In genomic region chr9:70331727-70332335, GRCm38 (mm10) we compare ENCODE assay signal across 14 mouse cellular contexts.
A peak's percentile ranks its signal among the peaks of the same experiment; 100 is the strongest.
DNase-seq lines count a peak whose midpoint lies in the region; ATAC-seq lines count a peak whose summit lies in the region.
"Had no signal": no experiment of that assay in that cellular context is flagged by ENCODE, and none has a peak within 500 bp of the region (broad histone marks: within the 10 kb centered on the region; RNA-seq: fewer than 3 reads in every experiment).

No protein-coding gene starts in this region.

- ATAC-seq in limb, embryonic 11.5 days (ENCODE audit: insufficient number of reproducible peaks, low FRiP score, low TSS enrichment, low read depth): no peak
- ATAC-seq in kidney, embryonic 14.5 days (ENCODE audit: low FRiP score, low TSS enrichment): peak; percentile 66; the same call in 1 of the 2 replicates
- peak; percentile 85 for ATAC-seq in limb, embryonic 15.5 days (ENCODE audit: insufficient number of reproducible peaks, low FRiP score, low TSS enrichment, low read depth)
- ATAC-seq: hindbrain, embryonic 16.5 days had no signal

- DNase-seq in limb, embryonic 11.5 days (ENCODE audit: low spot score): peak; percentile 49
- DNase-seq in limb, embryonic 10.5 days (ENCODE audit: low spot score): no peak
- DNase-seq in ovary, postnatal 36 days (ENCODE audit: low spot score): peak; percentile 70
- no peak for DNase-seq in frontal cortex, postnatal 10 days (ENCODE audit: low spot score in 2 of 2)
- DNase-seq in thymus, postnatal 25 days: no peak
- DNase-seq: cerebellum, adult 9-10 months; spleen, adult 18-20 months had no signal

- H3K4me3 ChIP-seq in limb, embryonic 11.5 days (ENCODE audit: low read depth, low read length): no peak overlapping the region
- no peak overlapping the region for H3K4me3 ChIP-seq in limb, embryonic 10.5 days
- H3K4me3 ChIP-seq in kidney, embryonic 14.5 days (ENCODE audit: low read length): no peak overlapping the region
- H3K4me3 ChIP-seq in limb, embryonic 15.5 days: no peak overlapping the region
- H3K4me3 ChIP-seq: embryonic facial prominence, embryonic 13.5 days; heart, embryonic 13.5 days; megakaryocyte, embryonic 14.5 days had no signal

- H3K4me1 ChIP-seq in limb, embryonic 11.5 days (ENCODE audit: control insufficient read depth, insufficient read depth, low read length): no peaks in the 10 kb centered on the region
- H3K4me1 ChIP-seq in limb, embryonic 10.5 days: peaks cover 17% of the 10 kb centered on the region
- no peaks in the 10 kb centered on the region for H3K4me1 ChIP-seq in kidney, embryonic 14.5 days (ENCODE audit: control insufficient read depth, insufficient read depth, low read length)
- peaks cover 14% of the 10 kb centered on the region for H3K4me1 ChIP-seq in limb, embryonic 15.5 days
- H3K4me1 ChIP-seq: embryonic facial prominence, embryonic 13.5 days had no signal

- H3K27me3 ChIP-seq in limb, embryonic 11.5 days (ENCODE audit: control insufficient read depth, insufficient read depth, low read length): no peaks in the 10 kb centered on the region
- no peaks in the 10 kb centered on the region for H3K27me3 ChIP-seq in limb, embryonic 10.5 days (ENCODE audit: low read depth, poor library complexity, severe bottlenecking)
- H3K27me3 ChIP-seq in kidney, embryonic 14.5 days (ENCODE audit: control insufficient read depth, insufficient read depth, low read length): no peaks in the 10 kb centered on the region
- no peaks in the 10 kb centered on the region for H3K27me3 ChIP-seq in limb, embryonic 15.5 days
- H3K27me3 ChIP-seq: CH12.LX; embryonic facial prominence, embryonic 13.5 days; heart, embryonic 13.5 days; megakaryocyte, embryonic 14.5 days had no signal

- H3K9ac ChIP-seq in limb, embryonic 11.5 days (ENCODE audit: low read length): no peak overlapping the region
- no peak overlapping the region for H3K9ac ChIP-seq in kidney, embryonic 14.5 days (ENCODE audit: low read depth, low read length)
- H3K9ac ChIP-seq in limb, embryonic 15.5 days: no peak overlapping the region
- H3K9ac ChIP-seq: embryonic facial prominence, embryonic 13.5 days; heart, embryonic 13.5 days had no signal

- no peaks in the 10 kb centered on the region for H3K36me3 ChIP-seq in limb, embryonic 11.5 days (ENCODE audit: control insufficient read depth, insufficient read depth, low read length)
- H3K36me3 ChIP-seq in limb, embryonic 10.5 days: peaks cover 13% of the 10 kb centered on the region; the same call in 1 of the 2 replicates
- H3K36me3 ChIP-seq in kidney, embryonic 14.5 days (ENCODE audit: control insufficient read depth, insufficient read depth, low read length): 0 out of 2 replicates have a peak, but pooled peaks cover 5% of the 10 kb centered on the region
- H3K36me3 ChIP-seq in limb, embryonic 15.5 days: peaks cover 17% of the 10 kb centered on the region; the same call in 1 of the 2 replicates

- WGBS in limb, embryonic 11.5 days: 30% methylated on average over 11 of the region's 11 CpGs
- WGBS in limb, embryonic 10.5 days: 52% methylated on average over 11 of the region's 11 CpGs
- 32% methylated on average over 11 of the region's 11 CpGs for WGBS in kidney, embryonic 14.5 days
- 18% methylated on average over 11 of the region's 11 CpGs for WGBS in limb, embryonic 15.5 days

- H3K27ac ChIP-seq in limb, embryonic 11.5 days (replicated peaks; ENCODE audit: low read depth, low read length): no peak overlapping the region
- H3K27ac ChIP-seq in limb, embryonic 10.5 days: no peak overlapping the region
- no peak overlapping the region for H3K27ac ChIP-seq in kidney, embryonic 14.5 days (ENCODE audit: low read depth, low read length)
- peak overlapping the region; percentile 70 for H3K27ac ChIP-seq in limb, embryonic 15.5 days
- H3K27ac ChIP-seq: embryonic facial prominence, embryonic 13.5 days; heart, embryonic 13.5 days had no signal

- H3K9me3 ChIP-seq in limb, embryonic 11.5 days (ENCODE audit: control insufficient read depth, low read length): no peaks in the 10 kb centered on the region
- H3K9me3 ChIP-seq in limb, embryonic 10.5 days (replicated peaks): no peaks in the 10 kb centered on the region
- no peaks in the 10 kb centered on the region for H3K9me3 ChIP-seq in kidney, embryonic 14.5 days (ENCODE audit: control insufficient read depth, low read length)
- no peaks in the 10 kb centered on the region for H3K9me3 ChIP-seq in limb, embryonic 15.5 days
- H3K9me3 ChIP-seq: embryonic facial prominence, embryonic 13.5 days; heart, embryonic 13.5 days; megakaryocyte, embryonic 14.5 days had no signal

- no peak overlapping the region for H3K4me2 ChIP-seq in limb, embryonic 11.5 days (ENCODE audit: low read depth, severe bottlenecking)
- H3K4me2 ChIP-seq in kidney, embryonic 14.5 days (replicated peaks; ENCODE audit: low read depth, low read length): no peak overlapping the region
- H3K4me2 ChIP-seq in limb, embryonic 15.5 days: no peak overlapping the region
- H3K4me2 ChIP-seq: embryonic facial prominence, embryonic 13.5 days; heart, embryonic 13.5 days had no signal

Comparison
In these comparisons a context has a peak if more than half of its experiments do, and no peak if none do; other contexts are left out.
1. DNase-seq: peak in limb, embryonic 11.5 days (single experiment) and ovary, postnatal 36 days (single experiment); none in limb, embryonic 10.5 days (single experiment), frontal cortex, postnatal 10 days (0 of 2) and thymus, postnatal 25 days (single experiment).